Mouse (Mus musculus) frontal cortex, adult (tissue): Measurements from ENCODE around the gene Rpap3.
"Not testable (repeated sequence)": the region's sequence is repeated elsewhere in the genome, so short reads cannot be mapped to it uniquely, and the experiment has no call there.

Source experiments
- ATAC-seq: cut with Nextera tagmentation; 2 replicates; pipeline ENCODE4 v1.9.2; 2017; ENCODE audit warnings: mild to moderate bottlenecking, moderate library complexity, mixed read lengths; ENCODE audit not compliant: low TSS enrichment

Gene Rpap3

GRCm38 (mm10) chr15:97684118-97684517 lies 21.5 kb downstream of the Rpap3 start:
- ATAC-seq = no peak

- no peak for ATAC-seq
Observed at GRCm38 (mm10) chr15:97682053-97682452, 23.6 kb downstream of the Rpap3 start.

- no peak for ATAC-seq
Observed at GRCm38 (mm10) chr15:97679991-97680681, 25.5 kb downstream of the Rpap3 start.

- no peak for ATAC-seq
Observed at GRCm38 (mm10) chr15:97677341-97677740, 28.3 kb downstream of the Rpap3 start.

GRCm38 (mm10) chr15:97675927-97676326 lies 29.7 kb downstream of the Rpap3 start:
- no peak for ATAC-seq

- no peak for ATAC-seq
Observed at GRCm38 (mm10) chr15:97674423-97674822, 31.2 kb downstream of the Rpap3 start.

GRCm38 (mm10) chr15:97673256-97674000 lies 32.2 kb downstream of the Rpap3 start:
- no peak for ATAC-seq

GRCm38 (mm10) chr15:97672211-97672765 lies 33.3 kb downstream of the Rpap3 start:
- peak; percentile 92 for ATAC-seq

GRCm38 (mm10) chr15:97670554-97670953 lies 35.1 kb downstream of the Rpap3 start:
- ATAC-seq = no peak

GRCm38 (mm10) chr15:97668158-97668877 lies 37.3 kb downstream of the Rpap3 start:
- not testable (repeated sequence) for ATAC-seq

- no peak for ATAC-seq
Observed at GRCm38 (mm10) chr15:97667437-97667836, 38.2 kb downstream of the Rpap3 start.

- no peak for ATAC-seq
Observed at GRCm38 (mm10) chr15:97666457-97666770, 39.2 kb downstream of the Rpap3 start.

GRCm38 (mm10) chr15:97665770-97666456 lies 39.7 kb downstream of the Rpap3 start:
- ATAC-seq = no peak

- no peak for ATAC-seq
Observed at GRCm38 (mm10) chr15:97664981-97665668, 40.5 kb downstream of the Rpap3 start.

GRCm38 (mm10) chr15:97663750-97664406 lies 41.7 kb downstream of the Rpap3 start:
- ATAC-seq = peak; percentile 93

GRCm38 (mm10) chr15:97658755-97659116 lies 46.9 kb downstream of the Rpap3 start:
- ATAC-seq = no peak

GRCm38 (mm10) chr15:97657856-97658754 lies 47.5 kb downstream of the Rpap3 start:
- no peak; the same call in 1 of the 2 replicates for ATAC-seq

- peak; percentile 64; the same call in 1 of the 2 replicates for ATAC-seq
Observed at GRCm38 (mm10) chr15:97657420-97657819, 48.2 kb downstream of the Rpap3 start.

- no peak for ATAC-seq
Observed at GRCm38 (mm10) chr15:97649726-97650125, 55.9 kb downstream of the Rpap3 start.

- ATAC-seq = no peak
Observed at GRCm38 (mm10) chr15:97648176-97648575, 57.4 kb downstream of the Rpap3 start.
